Mouse (Mus musculus): ENCODE results near the gene Vwc2l.

Gene Vwc2l

DNA sequence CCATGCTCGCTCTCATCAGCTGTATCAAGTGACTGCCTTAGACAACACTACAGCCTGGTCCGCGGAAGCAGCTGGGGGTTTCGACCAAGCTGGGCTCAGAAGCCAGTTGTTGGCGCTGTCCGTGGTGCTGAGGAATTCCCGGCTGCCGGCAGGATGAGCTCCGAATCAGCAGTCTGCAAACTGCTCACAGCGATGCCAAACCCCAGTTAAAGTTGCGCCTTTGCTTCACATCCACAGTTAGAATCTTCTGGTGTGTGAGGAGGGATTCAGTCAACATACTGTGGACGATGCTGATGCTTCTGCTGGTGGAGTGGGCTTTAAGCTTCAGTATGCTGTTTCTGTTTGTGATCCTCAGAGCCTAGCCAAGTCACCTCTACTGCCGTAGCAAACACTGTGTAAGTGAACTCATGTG lies at the start of gene Vwc2l:
Gene Vwc2l, plus strand, starts transcription at position 61 of the 412 bp plus-strand sequence.
- DNase-seq (ENCODE audit: low spot score): peak; percentile 64

DNA sequence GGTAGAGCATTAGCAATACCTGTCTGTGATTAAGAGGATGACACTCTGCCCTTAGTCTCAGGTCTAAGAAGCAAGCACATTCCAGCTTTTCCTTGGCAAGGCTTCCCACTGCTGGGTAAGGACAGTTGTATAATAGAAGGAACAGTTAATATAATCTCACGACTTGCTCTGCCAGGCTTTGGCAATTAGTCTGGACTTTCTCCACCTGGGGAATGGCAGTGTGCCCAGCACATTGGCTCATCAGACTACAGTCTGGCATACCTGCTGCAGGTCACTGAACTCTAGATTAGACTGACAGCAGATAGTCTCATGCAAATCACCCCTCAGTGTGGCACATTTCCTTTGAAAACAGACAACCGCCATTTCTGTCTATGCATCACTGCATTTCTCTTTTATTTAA lies 33.0 kb upstream of the Vwc2l start:
- no peak for DNase-seq (ENCODE audit: low spot score)

- no peak for DNase-seq (ENCODE audit: low spot score)
These were observed 25.2 kb upstream of the Vwc2l start for GRCm38 (mm10) chr1:70700270-70700669.

DNA sequence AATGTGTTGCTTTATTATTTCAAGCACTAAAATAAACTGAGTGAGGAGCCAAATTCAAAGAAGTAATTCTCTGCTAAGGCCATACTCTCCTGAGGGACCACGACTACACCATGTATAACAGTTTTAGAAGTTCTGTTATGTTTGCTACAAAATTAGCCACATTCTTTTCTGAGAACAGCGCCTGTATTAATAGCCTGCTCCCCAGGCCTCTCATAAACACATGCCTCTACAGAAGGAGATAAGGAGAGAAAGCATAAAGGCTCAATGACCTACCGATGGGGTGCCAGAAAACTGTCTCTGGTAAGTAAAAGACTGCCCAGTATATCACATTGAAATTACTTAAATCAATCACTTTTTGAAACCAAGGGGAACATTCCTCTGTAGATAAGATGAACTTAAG lies 21.6 kb upstream of the Vwc2l start:
- DNase-seq (ENCODE audit: low spot score): no peak

- DNase-seq (ENCODE audit: low spot score): no peak
These were observed 19.7 kb upstream of the Vwc2l start for GRCm38 (mm10) chr1:70705821-70706220.

DNA sequence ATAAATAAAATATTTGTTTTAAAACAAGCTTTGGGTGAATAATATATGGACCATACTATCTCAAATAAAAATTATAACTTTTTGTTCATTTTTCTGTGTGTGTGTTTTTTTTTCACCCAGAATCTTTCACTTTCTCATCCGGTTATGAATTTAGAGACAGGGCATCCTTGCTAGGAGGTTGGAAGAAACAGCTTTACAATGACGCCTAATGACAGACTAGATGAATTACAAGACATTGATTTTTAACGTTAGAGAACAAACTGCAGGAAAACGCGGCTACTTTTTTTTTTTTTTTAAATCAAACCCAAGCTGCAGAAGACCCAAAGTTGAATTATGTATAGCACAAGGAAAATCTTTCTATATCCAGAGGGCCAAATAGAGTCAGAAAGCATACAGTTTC lies 470 bp upstream of the Vwc2l start:
- no peak for DNase-seq (ENCODE audit: low spot score)

- DNase-seq (ENCODE audit: low spot score): no peak
These were observed 61.6 kb downstream of the Vwc2l start for GRCm38 (mm10) chr1:70787146-70787545.

GRCm38 (mm10) chr1:70791636-70792035 lies 66.1 kb downstream of the Vwc2l start:
- no peak for DNase-seq (ENCODE audit: low spot score)

- DNase-seq (ENCODE audit: low spot score): no peak
These were observed 69.6 kb downstream of the Vwc2l start for GRCm38 (mm10) chr1:70795094-70795493.

GRCm38 (mm10) chr1:70803401-70803800 lies 77.9 kb downstream of the Vwc2l start:
- no peak for DNase-seq (ENCODE audit: low spot score)

- DNase-seq (ENCODE audit: low spot score): no peak
These were observed 97.6 kb downstream of the Vwc2l start for GRCm38 (mm10) chr1:70823111-70823510.

- no peak for DNase-seq (ENCODE audit: low spot score)
These were observed 107.7 kb downstream of the Vwc2l start for GRCm38 (mm10) chr1:70833262-70833661.

DNA sequence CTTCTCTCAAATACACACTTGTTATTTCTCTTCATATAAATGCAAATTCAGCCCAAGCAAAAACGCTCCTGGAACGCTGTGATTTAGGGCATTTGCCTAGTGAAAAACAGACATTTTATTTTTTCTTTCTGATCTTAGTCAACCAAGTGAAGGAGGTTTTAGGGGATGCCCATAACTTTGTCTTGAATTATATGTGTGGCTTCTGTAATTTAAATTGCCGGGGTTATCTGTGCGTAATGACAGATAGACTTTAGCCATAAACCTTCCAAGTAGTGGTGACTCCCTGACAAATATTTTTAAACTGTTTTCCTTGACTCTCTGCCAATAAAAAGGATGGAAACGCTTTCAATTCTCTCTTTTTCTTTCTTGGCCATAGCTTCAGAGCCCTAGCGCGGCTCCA lies 116.7 kb downstream of the Vwc2l start:
- DNase-seq (ENCODE audit: low spot score): no peak

DNA sequence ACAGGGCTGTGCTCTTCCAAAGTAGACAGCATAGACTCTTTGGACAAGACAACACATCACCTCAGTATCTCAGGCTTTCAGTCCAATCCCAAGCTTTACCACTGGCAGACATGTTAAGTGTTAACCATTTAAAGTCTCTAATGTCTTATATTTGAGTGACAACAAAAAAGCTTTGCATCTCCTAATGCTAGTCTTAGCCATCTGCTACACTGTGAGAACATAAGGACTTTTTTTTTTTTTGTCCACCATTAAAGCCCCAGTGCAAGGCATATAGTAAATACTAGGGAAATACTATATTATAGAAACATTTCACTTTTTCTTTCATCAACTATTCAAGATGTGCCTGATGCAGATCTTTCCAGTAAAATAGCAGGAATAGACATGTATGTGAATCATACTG lies 119.8 kb downstream of the Vwc2l start:
- DNase-seq (ENCODE audit: low spot score): no peak

DNA sequence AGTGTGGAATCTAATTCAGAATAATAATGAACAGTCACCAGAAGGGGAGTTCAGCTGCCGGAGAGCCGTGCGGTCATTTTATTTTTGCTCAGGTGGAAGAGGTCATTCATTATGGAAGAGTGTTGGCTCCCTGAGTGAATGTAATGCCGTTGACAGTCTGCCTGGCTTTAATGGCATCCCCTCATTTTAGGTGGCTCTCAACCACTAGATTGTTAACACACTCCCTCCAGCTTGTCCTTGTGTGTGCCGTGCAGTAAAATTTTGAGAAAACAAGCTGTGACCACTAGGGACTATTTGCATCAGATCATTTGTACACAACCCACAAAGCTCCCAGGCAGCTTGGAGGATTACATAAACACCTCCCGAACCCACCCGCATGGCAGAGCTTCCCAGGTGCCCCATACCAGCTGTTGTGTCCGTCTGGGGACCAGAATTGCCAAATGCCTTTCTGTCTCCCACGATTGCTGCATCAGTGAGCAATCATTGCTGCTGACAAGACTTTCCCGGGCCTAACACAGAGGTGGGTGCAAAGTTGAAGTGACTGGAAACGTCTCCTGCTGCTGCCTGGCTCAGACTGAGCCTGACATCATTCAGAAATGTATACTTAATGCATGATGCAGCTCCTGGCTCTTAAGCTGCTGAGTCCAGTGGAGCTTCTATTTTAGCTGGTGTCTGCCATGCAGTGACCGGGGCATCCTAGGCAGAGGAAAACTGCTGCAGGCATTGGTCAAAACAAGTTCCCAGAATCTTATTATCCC lies 126.3 kb downstream of the Vwc2l start:
- DNase-seq (ENCODE audit: low spot score): no peak

DNA sequence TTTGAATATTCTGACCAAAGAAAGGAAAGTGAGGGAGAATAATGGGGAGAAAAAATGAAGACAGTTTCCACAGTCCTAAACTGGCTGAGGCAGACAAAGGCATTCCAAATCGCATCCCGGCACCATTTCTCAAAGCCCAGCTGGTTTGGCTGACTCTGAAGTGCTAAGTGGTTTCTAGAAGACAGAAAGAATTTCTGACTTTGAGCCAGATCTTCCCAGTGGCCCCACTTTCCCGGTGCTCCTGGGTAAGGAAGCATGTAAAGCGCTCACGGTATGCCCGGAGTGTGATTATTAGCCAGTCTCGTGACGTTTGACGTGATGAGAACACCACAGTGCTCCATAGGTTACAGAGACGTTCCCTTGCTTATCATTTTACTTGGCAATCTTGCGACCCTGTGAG lies 127.9 kb downstream of the Vwc2l start:
- DNase-seq (ENCODE audit: low spot score): no peak

- DNase-seq (ENCODE audit: low spot score): no peak
These were observed 130.4 kb downstream of the Vwc2l start for GRCm38 (mm10) chr1:70855912-70856311.

DNA sequence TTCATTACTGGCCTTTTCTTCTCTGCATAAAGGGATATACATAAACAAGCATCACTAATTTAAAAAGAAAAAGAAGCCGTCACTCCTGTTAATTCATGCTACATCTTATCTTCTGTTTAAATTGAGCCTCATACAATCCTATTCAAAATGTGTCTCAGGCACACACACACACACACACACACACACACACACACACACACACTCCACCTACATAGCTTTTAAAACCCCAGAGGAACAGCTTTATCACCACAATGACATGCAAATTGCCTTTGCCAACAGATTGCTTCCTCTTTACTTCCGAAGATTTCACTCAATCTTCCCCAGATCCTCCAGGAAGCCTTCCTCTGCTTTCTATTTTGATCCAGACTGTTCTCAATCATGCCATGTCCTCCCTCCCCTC lies 136.2 kb downstream of the Vwc2l start:
- DNase-seq (ENCODE audit: low spot score): no peak

DNA sequence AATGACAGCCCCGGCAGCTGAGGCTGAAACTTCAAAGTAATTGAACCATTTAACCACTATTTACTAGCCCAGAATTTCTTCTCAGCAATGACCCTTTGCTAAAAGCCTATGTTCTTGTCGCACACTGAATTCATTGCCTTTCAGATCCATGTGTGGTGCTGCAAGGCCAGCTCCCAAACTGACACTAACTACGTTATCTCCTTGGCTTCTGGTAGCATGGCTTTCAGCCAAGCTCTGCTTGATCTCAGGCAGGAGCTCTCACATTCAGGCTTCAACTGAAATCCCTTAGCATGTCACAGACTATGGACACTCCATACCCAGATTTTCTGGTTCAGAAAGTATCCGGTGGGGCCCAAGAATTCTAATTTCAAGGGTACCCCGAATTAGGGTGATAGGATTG lies 140.6 kb downstream of the Vwc2l start:
- peak; percentile 15 for DNase-seq (ENCODE audit: low spot score)

DNA sequence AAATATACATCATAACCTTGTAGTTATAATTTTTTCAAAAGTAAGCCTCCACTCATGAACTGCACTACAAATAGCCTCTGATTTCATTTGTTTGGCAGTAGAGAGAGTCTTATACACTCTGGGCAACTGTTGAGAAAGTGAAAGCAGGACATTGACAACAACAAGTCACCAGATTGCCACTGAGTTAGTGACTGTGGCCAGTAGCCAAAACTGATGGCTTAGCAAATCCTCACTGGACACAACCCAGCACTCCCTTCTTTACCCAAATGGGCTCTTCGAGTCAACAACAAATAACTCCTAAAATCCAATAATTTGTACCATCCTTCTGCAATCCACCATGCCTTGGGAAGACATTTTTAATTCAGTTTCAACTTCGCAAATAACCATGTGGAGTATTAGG lies 155.0 kb downstream of the Vwc2l start:
- DNase-seq (ENCODE audit: low spot score): no peak

DNA sequence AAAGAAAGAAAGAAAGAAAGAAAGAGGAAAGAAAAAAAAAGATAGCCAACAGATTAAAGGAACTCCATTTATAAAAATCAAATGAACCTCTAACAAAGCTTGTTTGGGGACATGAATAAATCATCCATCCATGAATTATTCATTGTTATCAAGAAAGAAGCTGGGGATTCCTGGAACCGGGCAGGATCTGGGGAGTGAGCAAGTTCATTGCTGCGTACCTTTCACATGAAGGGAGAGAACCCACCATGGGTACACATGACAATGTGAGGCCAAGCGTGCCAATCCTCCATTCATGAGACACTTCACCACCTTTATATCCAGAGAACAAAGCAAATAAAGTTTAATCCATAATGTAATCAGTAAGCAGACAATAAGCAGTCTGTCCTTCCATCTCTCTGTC lies 155.8 kb downstream of the Vwc2l start:
- DNase-seq (ENCODE audit: low spot score): no peak

DNA sequence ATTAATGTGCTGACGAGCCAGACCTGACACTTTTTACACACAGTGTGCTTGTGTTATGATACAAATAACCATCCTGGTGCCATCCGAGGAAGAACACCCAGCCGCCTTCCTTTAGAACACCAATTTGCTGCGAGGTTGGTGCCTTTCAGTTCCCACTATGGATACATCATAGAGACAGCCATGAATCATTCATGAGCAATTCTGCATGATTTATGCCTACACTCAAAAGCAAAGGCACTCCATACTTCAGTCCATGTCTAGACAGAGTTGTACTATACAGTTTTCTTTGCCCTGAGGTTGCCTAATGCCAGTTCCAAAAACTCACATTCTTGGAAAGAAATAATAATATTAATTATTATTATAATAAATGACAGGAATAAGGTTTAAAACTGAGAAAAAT lies 158.6 kb downstream of the Vwc2l start:
- no peak for DNase-seq (ENCODE audit: low spot score)

DNA sequence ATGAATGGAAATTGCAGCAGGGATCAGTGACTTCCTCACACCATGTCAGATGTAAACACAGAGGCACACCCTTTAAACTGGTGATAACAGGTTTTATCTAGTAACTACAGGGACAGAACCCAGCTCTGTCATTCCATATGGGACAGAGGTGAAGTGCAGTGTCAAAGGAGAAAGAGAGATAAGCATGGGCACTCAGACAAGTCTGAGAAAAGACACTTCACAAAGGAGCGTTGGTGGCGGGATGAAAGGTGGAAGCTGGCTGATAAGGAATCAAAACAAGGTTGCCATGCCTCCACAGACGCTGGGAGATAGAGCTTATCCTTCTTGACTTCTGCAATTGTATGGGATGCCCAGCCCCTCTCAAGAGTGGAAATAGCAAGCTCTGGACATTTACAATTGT lies 176.8 kb downstream of the Vwc2l start:
- DNase-seq (ENCODE audit: low spot score): no peak

- DNase-seq (ENCODE audit: low spot score): no peak
These were observed 181.9 kb downstream of the Vwc2l start for GRCm38 (mm10) chr1:70907366-70907765.

Data from testis, postnatal 14 days (tissue).